Mouse (Mus musculus) small intestine, adult 2 months (tissue): ENCODE results near the gene Apbb2. TPM values are rescaled to one million over a fixed set of nuclear protein-coding genes. Genes with fewer than 3 reads are reported as not detected.

Experiments used
- H3K27ac ChIP-seq: fragments of 200-500 bp; 2 replicates; pipeline ENCODE4 v1.5.1; 2012; ENCODE audit warnings: low read depth, low read length, control low read depth, inconsistent platforms; ENCODE audit not compliant: insufficient read depth
- H3K27me3 ChIP-seq: fragments of 200-500 bp; 2 replicates; pipeline ENCODE4 v1.6.1; 2012; ENCODE audit warnings: mild to moderate bottlenecking, moderate library complexity, low read length, inconsistent platforms; ENCODE audit not compliant: control insufficient read depth, insufficient read depth
- H3K36me3 ChIP-seq: fragments of 200-500 bp; 2 replicates; pipeline ENCODE4 v1.6.1; 2012; ENCODE audit warnings: mild to moderate bottlenecking, low read length, control low read depth, inconsistent platforms; ENCODE audit not compliant: control insufficient read depth, insufficient read depth
- H3K4me1 ChIP-seq: fragments of 200-500 bp; 2 replicates; pipeline ENCODE4 v1.6.1; 2012; ENCODE audit warnings: low read length, inconsistent platforms, mixed read lengths; ENCODE audit not compliant: control insufficient read depth, insufficient read depth, insufficient read length
- H3K4me3 ChIP-seq: fragments of 200-500 bp; 2 replicates; pipeline ENCODE4 v1.5.1; 2012; ENCODE audit warnings: low read depth, mild to moderate bottlenecking, control low read depth, inconsistent platforms, low read length, moderate library complexity
- CTCF ChIP-seq: fragments of 200-500 bp; IDR thresholded peaks from 2 replicates; pipeline ENCODE4 v1.5.1; 2012; ENCODE audit warnings: low read depth, mild to moderate bottlenecking, control low read depth, inconsistent platforms, low read length, moderate library complexity, mixed read lengths; ENCODE audit not compliant: insufficient replicate concordance, insufficient read length; ENCODE audit errors: extremely low read depth
- POLR2A ChIP-seq: fragments of 200-500 bp; IDR thresholded peaks from 2 replicates; pipeline ENCODE4 v1.6.1; 2012; ENCODE audit warnings: low read depth, mild to moderate bottlenecking, control low read depth, inconsistent platforms, low read length, moderate library complexity
- WGBS: fragments of 180-500 bp; shearing (Covaris S2); methylation state at CpG from one replicate; pipeline ENCODE4 v1.1.7; 2018; 5-methylcytosine and 5-hydroxymethylcytosine counted together
- polyA plus RNA-seq: library from polyadenylated mRNA; depleted of rRNA; stranded (reverse); fragments of >200 nt; gene quantifications from 2 replicates; pipeline ENCODE4 v1.2.3, GENCODE M21; 2012

Gene Apbb2
- polyA plus RNA-seq, 1 experiment = 8.3 TPM

DNA sequence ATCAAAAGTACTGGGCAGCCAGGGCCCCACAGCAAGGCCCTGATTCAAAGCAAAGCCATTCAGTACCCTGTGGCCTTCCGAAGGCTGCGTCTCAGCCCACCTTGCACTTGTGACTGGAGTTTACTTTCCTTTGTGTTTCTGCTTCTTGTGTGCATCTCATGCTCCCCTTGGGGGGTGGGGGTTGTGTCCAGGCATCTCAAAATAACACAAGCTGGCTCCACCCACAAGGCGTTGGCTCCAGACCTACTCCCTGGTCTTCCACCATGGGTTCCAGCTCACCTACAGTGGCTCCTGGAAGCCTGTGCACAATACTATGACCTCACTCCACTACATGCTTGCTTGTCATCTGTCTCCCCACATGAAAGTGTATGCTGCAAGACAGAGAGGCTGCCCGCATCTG, 88.2 kb downstream of the Apbb2 start:
- Histone ChIP-seq H3K36me3 (no peaks in the 10 kb centered on the region), H3K4me1 (no peaks in the 10 kb centered on the region), H3K27ac (no peak overlapping the region), H3K27me3 (no peaks in the 10 kb centered on the region), H3K4me3 (no peak overlapping the region)
- TF ChIP-seq CTCF = no peak
- TF ChIP-seq POLR2A = no peak
- 91% methylated on average over 4 of the region's 4 CpGs for WGBS

DNA sequence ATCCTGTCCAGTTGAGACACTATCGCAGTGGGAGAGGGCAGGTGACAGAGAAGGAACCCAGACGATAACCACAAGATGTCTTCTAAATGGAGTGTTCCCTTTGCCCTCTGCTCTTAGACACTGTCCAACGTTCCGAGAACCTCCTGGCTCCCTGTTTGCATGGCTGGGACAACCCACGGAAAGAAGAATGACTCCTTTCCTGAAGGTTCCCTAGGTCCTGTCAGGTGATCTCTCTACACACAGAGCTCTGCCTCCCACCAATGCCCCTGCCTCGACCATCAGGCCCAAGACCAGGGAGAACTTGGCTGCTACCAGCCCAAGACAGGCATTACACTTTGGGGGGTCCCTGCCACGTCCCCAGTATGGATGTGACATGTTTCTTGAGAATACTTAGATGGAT, 89.0 kb downstream of the Apbb2 start:
- Histone ChIP-seq H3K36me3 (no peaks in the 10 kb centered on the region), H3K27me3 (no peaks in the 10 kb centered on the region), H3K4me1 (no peaks in the 10 kb centered on the region), H3K27ac (no peak overlapping the region), H3K4me3 (no peak overlapping the region)
- no peak for TF ChIP-seq CTCF
- no peak for TF ChIP-seq POLR2A
- WGBS = 89% methylated on average over 7 of the region's 7 CpGs

GRCm38 (mm10) chr5:66528567-66528966, 90.0 kb downstream of the Apbb2 start:
- Histone ChIP-seq H3K27ac (no peak overlapping the region), H3K27me3 (no peaks in the 10 kb centered on the region), H3K4me1 (no peaks in the 10 kb centered on the region), H3K4me3 (no peak overlapping the region), H3K36me3 (no peaks in the 10 kb centered on the region)
- no peak for TF ChIP-seq CTCF
- TF ChIP-seq POLR2A = no peak
- 84% methylated on average over 7 of the region's 7 CpGs for WGBS

- Histone ChIP-seq H3K36me3 (no peaks in the 10 kb centered on the region), H3K4me3 (no peak overlapping the region), H3K27ac (no peak overlapping the region), H3K4me1 (no peaks in the 10 kb centered on the region), H3K27me3 (no peaks in the 10 kb centered on the region)
- 72% methylated on average over 8 of the region's 8 CpGs for WGBS
- no peak for TF ChIP-seq POLR2A
- TF ChIP-seq CTCF = no peak
Measured at GRCm38 (mm10) chr5:66527090-66527489, 91.5 kb downstream of the Apbb2 start.

DNA sequence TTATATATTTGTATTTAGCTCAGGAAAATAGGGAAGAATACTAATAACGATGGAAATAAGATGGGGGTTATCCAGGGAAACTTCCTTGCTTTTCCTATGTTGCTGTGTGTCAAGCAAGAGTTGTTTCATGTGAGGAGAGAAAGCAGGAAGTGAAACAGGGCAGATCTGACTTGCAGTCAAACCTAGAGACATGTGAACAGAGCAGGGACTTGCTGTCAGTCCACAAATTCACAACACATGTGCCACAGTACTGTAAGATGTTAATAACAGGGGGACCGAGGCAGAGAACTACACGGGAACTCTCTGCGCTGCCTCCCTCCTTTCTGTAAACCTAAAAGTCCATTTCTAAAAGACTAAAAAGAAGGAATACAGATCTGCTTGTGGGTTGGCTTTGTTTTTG, 93.6 kb downstream of the Apbb2 start:
- 84% methylated on average over 4 of the region's 4 CpGs for WGBS
- H3K36me3 ChIP-seq = no peaks in the 10 kb centered on the region
- no peak overlapping the region for H3K27ac ChIP-seq
- H3K27me3 ChIP-seq = no peaks in the 10 kb centered on the region
- TF ChIP-seq POLR2A = no peak
- TF ChIP-seq CTCF = no peak
- H3K4me3 ChIP-seq = no peak overlapping the region
- H3K4me1 ChIP-seq = no peaks in the 10 kb centered on the region

DNA sequence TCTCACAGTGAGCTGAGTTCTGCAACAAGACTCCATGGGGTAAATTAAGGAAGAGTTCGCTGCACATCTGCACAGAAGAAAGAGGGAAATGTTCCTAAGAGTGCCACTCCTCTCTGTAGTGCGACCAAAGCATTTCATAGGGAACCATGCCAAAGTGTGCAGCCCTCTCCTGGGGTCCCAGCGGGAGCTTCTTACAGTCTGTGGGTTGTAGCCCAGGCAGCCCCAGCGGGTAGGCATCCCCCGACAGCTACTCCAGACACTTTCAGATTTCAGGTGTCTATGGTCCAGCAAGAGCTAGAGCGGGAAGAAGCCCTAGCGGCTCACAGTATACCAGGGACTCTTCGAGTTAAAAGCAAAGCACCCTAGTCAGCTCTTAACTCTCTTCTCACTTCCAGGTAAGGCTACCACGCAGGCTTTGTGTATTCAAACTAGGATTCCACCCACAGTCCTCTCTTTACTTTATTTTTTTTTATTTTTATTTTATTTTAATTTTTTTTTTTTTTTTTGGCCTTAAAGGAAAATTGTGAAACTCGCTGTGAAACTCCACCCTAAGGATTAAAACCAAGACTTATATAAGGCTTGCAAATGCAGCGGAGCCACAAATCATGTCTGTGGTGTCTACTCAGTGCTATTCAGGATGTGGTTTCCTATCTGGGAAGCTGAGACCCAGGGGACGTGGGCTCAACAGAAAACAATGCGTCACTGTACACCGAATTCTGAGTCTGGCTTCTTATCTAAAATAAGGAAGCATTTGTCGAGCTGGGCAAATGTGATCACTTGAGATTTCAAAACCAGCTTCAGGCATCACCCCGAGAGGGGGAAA, 94.7 kb downstream of the Apbb2 start:
- H3K27me3 ChIP-seq = no peaks in the 10 kb centered on the region
- H3K27ac ChIP-seq = no peak overlapping the region
- no peak for TF ChIP-seq CTCF
- TF ChIP-seq POLR2A = no peak
- no peak overlapping the region for H3K4me3 ChIP-seq
- 69% methylated on average over 16 of the region's 16 CpGs for WGBS
- no peaks in the 10 kb centered on the region for H3K36me3 ChIP-seq
- H3K4me1 ChIP-seq = no peaks in the 10 kb centered on the region

DNA sequence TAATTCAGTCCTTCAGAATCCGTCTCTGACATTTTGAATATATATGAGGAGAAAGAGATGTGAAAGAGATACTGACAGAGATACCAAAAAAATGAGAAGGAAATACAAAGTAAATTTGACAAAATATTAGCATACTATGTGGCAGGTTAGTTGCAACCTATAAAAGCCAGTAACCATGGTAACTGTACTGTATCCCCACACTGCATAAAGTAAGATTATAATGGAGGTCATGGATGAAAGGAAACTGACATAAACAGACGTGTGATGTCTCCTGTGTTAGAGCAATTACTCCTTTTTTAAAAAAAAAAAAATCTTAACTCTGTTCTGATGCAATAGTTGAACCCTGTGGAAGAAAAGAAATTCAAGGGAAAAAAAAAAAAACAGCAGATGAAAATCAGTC, 97.3 kb downstream of the Apbb2 start:
- Histone ChIP-seq H3K36me3 (no peaks in the 10 kb centered on the region), H3K4me3 (no peak overlapping the region), H3K27ac (no peak overlapping the region), H3K4me1 (no peaks in the 10 kb centered on the region), H3K27me3 (no peaks in the 10 kb centered on the region)
- no peak for TF ChIP-seq POLR2A
- TF ChIP-seq CTCF = no peak
- 87% methylated on average over 2 of the region's 2 CpGs for WGBS

DNA sequence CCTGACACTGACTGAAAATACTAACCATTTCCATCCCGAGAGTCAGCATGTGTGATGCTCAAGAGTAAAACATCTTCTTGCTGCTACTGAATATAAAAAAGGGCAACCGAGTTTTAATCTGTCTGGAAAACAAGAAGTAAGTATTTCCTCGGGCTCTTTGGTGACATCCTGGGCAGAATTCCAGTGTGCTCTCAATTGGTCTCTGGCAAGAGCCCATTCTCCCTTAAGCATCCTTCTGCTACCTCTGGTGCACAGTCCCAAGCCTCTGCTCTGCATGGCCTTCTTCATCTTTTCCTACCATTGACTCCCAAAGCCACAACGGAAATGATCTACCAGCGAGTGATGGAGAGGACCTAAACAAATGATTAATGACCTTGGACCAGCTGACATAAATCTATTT, 99.1 kb downstream of the Apbb2 start:
- Histone ChIP-seq H3K4me1 (no peaks in the 10 kb centered on the region), H3K27me3 (no peaks in the 10 kb centered on the region), H3K36me3 (no peaks in the 10 kb centered on the region), H3K4me3 (no peak overlapping the region), H3K27ac (no peak overlapping the region)
- 65% methylated on average over 5 of the region's 5 CpGs for WGBS
- no peak for TF ChIP-seq POLR2A
- no peak for TF ChIP-seq CTCF
